Mouse (Mus musculus) neural tube, embryonic 11.5 days (tissue): ENCODE results near the gene Gm11985. TPM values are rescaled to one million over a fixed set of nuclear protein-coding genes. Genes with fewer than 3 reads are reported as not detected.

ENCODE experiments used
- ATAC-seq: fragments of 200-750 bp; cut with Nextera tagmentation; 2 replicates; pipeline ENCODE4 v1.8.0; 2017; ENCODE audit warnings: moderate number of reproducible peaks, mild to moderate bottlenecking, moderate TSS enrichment, moderate library complexity; ENCODE audit not compliant: insufficient read depth, low FRiP score, low TSS enrichment
- DNase-seq: peaks from one replicate; pipeline ENCODE4 v3.0.0-alpha.2; 2015; ENCODE audit warnings: low spot score
- H3K27ac ChIP-seq: fragments of 300-500 bp; sonication (generic); 2 replicates; pipeline ENCODE4 v1.5.1; 2014; ENCODE audit warnings: low read depth, mild to moderate bottlenecking, low read length
- H3K27me3 ChIP-seq: fragments of 300-500 bp; sonication (generic); 2 replicates; pipeline ENCODE4 v1.6.1; 2014; ENCODE audit warnings: mild to moderate bottlenecking, low read length, mixed read lengths; ENCODE audit not compliant: control insufficient read depth, insufficient read depth
- H3K36me3 ChIP-seq: fragments of 300-500 bp; sonication (generic); 2 replicates; pipeline ENCODE4 v1.6.1; 2014; ENCODE audit warnings: mild to moderate bottlenecking, low read length, moderate library complexity, mixed read lengths; ENCODE audit not compliant: control insufficient read depth, insufficient read depth
- H3K4me1 ChIP-seq: fragments of 300-500 bp; sonication (generic); 2 replicates; pipeline ENCODE4 v1.6.1; 2014; ENCODE audit warnings: low read length, mixed read lengths; ENCODE audit not compliant: control insufficient read depth, insufficient read depth
- H3K4me2 ChIP-seq: fragments of 300-500 bp; sonication (generic); 2 replicates; pipeline ENCODE4 v1.6.1; 2014; ENCODE audit warnings: low read depth, mild to moderate bottlenecking, moderate library complexity
- H3K4me3 ChIP-seq: fragments of 300-500 bp; sonication (generic); 2 replicates; pipeline ENCODE4 v1.5.1; 2014; ENCODE audit warnings: low read depth, low read length
- H3K9ac ChIP-seq: fragments of 300-500 bp; sonication (generic); 2 replicates; pipeline ENCODE4 v1.6.1; 2014; ENCODE audit warnings: mild to moderate bottlenecking, low read length
- H3K9me3 ChIP-seq: fragments of 300-500 bp; sonication (generic); 2 replicates; pipeline ENCODE4 v1.6.1; 2016; ENCODE audit warnings: low read length; ENCODE audit not compliant: control insufficient read depth
- WGBS: fragments of 180-500 bp; shearing (Covaris S2); extraction: QIAGEN DNeasy Blood & Tissue Kit; methylation state at CpG from one replicate; pipeline ENCODE4 v1.1.7; 2014; 5-methylcytosine and 5-hydroxymethylcytosine counted together
- polyA plus RNA-seq: library from polyadenylated mRNA; unstranded; fragments of >200 nt; fragmentation: Nextera tagmentation; extraction: Ambion mirVana; gene quantifications from 2 replicates; pipeline ENCODE4 v1.2.1, GENCODE M21; 2014

Gene Gm11985
- polyA plus RNA-seq, 1 experiment from 2014 or later = not detected

- Histone ChIP-seq H3K9me3 (no peaks in the 10 kb centered on the region), H3K9ac (no peak overlapping the region), H3K4me1 (no peaks in the 10 kb centered on the region), H3K36me3 (no peaks in the 10 kb centered on the region), H3K27me3 (no peaks in the 10 kb centered on the region), H3K4me3 (no peak overlapping the region), H3K4me2 (no peak overlapping the region), H3K27ac (no peak overlapping the region)
- no peak for DNase-seq
- no peak for ATAC-seq
- 89% methylated on average over 11 of the region's 11 CpGs for WGBS
Observed at GRCm38 (mm10) chr11:7144369-7144768, 44.0 kb downstream of the Gm11985 start.

GRCm38 (mm10) chr11:7142725-7143124 is 45.6 kb downstream of the Gm11985 start:
- Histone ChIP-seq H3K27ac (no peak overlapping the region), H3K36me3 (no peaks in the 10 kb centered on the region), H3K27me3 (no peaks in the 10 kb centered on the region), H3K4me3 (no peak overlapping the region), H3K4me1 (no peaks in the 10 kb centered on the region), H3K9ac (no peak overlapping the region), H3K4me2 (no peak overlapping the region), H3K9me3 (no peaks in the 10 kb centered on the region)
- WGBS = 69% methylated on average over 3 of the region's 3 CpGs
- ATAC-seq (no peak), DNase-seq (no peak)

- H3K36me3 ChIP-seq = no peaks in the 10 kb centered on the region
- no peaks in the 10 kb centered on the region for H3K27me3 ChIP-seq
- H3K27ac ChIP-seq = no peak overlapping the region
- ATAC-seq = peak; percentile 60; the same call in 1 of the 2 replicates
- H3K9ac ChIP-seq = no peak overlapping the region
- H3K4me1 ChIP-seq = no peaks in the 10 kb centered on the region
- no peaks in the 10 kb centered on the region for H3K9me3 ChIP-seq
- no peak overlapping the region for H3K4me2 ChIP-seq
- peak; percentile 57 for DNase-seq
- WGBS = 88% methylated on average over 3 of the region's 3 CpGs
- H3K4me3 ChIP-seq = no peak overlapping the region
Observed at GRCm38 (mm10) chr11:7140449-7140848, 47.9 kb downstream of the Gm11985 start.

- no peak for ATAC-seq
- WGBS = 95% methylated on average over 8 of the region's 8 CpGs
- H3K27ac ChIP-seq = no peak overlapping the region
Observed at GRCm38 (mm10) chr11:7138370-7138769, 50.0 kb downstream of the Gm11985 start.

GRCm38 (mm10) chr11:7136246-7136855 is 52.0 kb downstream of the Gm11985 start:
- Histone ChIP-seq H3K4me1 (no peaks in the 10 kb centered on the region), H3K9ac (no peak overlapping the region), H3K4me2 (no peak overlapping the region), H3K9me3 (no peaks in the 10 kb centered on the region), H3K36me3 (no peaks in the 10 kb centered on the region), H3K4me3 (no peak overlapping the region), H3K27me3 (no peaks in the 10 kb centered on the region), H3K27ac (no peak overlapping the region)
- WGBS = 94% methylated on average over 5 of the region's 5 CpGs
- DNase-seq (no peak), ATAC-seq (no peak)

More at GRCm38 (mm10) chr11:7138370-7138769, 50.0 kb downstream of the Gm11985 start:
- no peak for DNase-seq
- H3K27me3 ChIP-seq = no peaks in the 10 kb centered on the region
- H3K4me2 ChIP-seq = no peak overlapping the region
- H3K9me3 ChIP-seq = no peaks in the 10 kb centered on the region
- no peak overlapping the region for H3K4me3 ChIP-seq
- H3K4me1 ChIP-seq = no peaks in the 10 kb centered on the region
- H3K36me3 ChIP-seq = no peaks in the 10 kb centered on the region
- no peak overlapping the region for H3K9ac ChIP-seq

GRCm38 (mm10) chr11:7135763-7136162 is 52.6 kb downstream of the Gm11985 start:
- Histone ChIP-seq H3K9me3 (no peaks in the 10 kb centered on the region), H3K36me3 (no peaks in the 10 kb centered on the region)
- no peak for ATAC-seq

GRCm38 (mm10) chr11:7135301-7135700 is 53.1 kb downstream of the Gm11985 start:
- 70% methylated on average over 6 of the region's 6 CpGs for WGBS
- no peaks in the 10 kb centered on the region for H3K4me1 ChIP-seq
- H3K27me3 ChIP-seq = no peaks in the 10 kb centered on the region
- ATAC-seq (no peak), DNase-seq (no peak)
- H3K36me3 ChIP-seq = no peaks in the 10 kb centered on the region
- H3K9ac ChIP-seq = no peak overlapping the region
- H3K9me3 ChIP-seq = no peaks in the 10 kb centered on the region
- no peak overlapping the region for H3K27ac ChIP-seq
- no peak overlapping the region for H3K4me3 ChIP-seq
- H3K4me2 ChIP-seq = no peak overlapping the region

More at GRCm38 (mm10) chr11:7135763-7136162, 52.6 kb downstream of the Gm11985 start:
- Histone ChIP-seq H3K4me3 (no peak overlapping the region), H3K27me3 (no peaks in the 10 kb centered on the region), H3K9ac (no peak overlapping the region), H3K4me1 (no peaks in the 10 kb centered on the region), H3K4me2 (no peak overlapping the region), H3K27ac (no peak overlapping the region)
- no peak for DNase-seq
- WGBS = 93% methylated on average over 9 of the region's 9 CpGs

GRCm38 (mm10) chr11:7134319-7134718 is 54.0 kb downstream of the Gm11985 start:
- WGBS = 87% methylated on average over 5 of the region's 5 CpGs

GRCm38 (mm10) chr11:7133736-7134135 is 54.6 kb downstream of the Gm11985 start:
- Histone ChIP-seq H3K4me2 (no peak overlapping the region), H3K9ac (no peak overlapping the region), H3K27ac (no peak overlapping the region), H3K4me1 (no peaks in the 10 kb centered on the region), H3K9me3 (no peaks in the 10 kb centered on the region), H3K36me3 (no peaks in the 10 kb centered on the region), H3K27me3 (no peaks in the 10 kb centered on the region), H3K4me3 (no peak overlapping the region)
- ATAC-seq = no peak
- no peak for DNase-seq
- WGBS = 92% methylated on average over 5 of the region's 5 CpGs

More at GRCm38 (mm10) chr11:7134319-7134718, 54.0 kb downstream of the Gm11985 start:
- Histone ChIP-seq H3K36me3 (no peaks in the 10 kb centered on the region), H3K9ac (no peak overlapping the region), H3K4me2 (no peak overlapping the region), H3K4me1 (no peaks in the 10 kb centered on the region), H3K4me3 (no peak overlapping the region), H3K9me3 (no peaks in the 10 kb centered on the region), H3K27ac (no peak overlapping the region), H3K27me3 (no peaks in the 10 kb centered on the region)
- DNase-seq (no peak), ATAC-seq (no peak)
